Mouse (Mus musculus) heart, postnatal 36 days (tissue): ENCODE results near the gene Inpp5a. TPM values are rescaled to one million over a fixed set of nuclear protein-coding genes. Genes with fewer than 3 reads are reported as not detected.

Experiments
- DNase-seq, 2 experiments: peaks; one replicate each; pipeline ENCODE4 v3.0.0; 2021 to 2022
- intact Hi-C: fragments of 180-260 bp; cut with DNase I; formaldehyde crosslinking; loops from one replicate; pipeline ENCODE4 v1.15.1; 2025
- total RNA-seq, 2 experiments: library from RNA; stranded (reverse); gene quantifications; 2 replicates each; pipeline ENCODE4 v1.2.3; 2021

Gene Inpp5a
- total RNA-seq, 2 experiments from 2014 or later: 273 to 286 TPM

DNA sequence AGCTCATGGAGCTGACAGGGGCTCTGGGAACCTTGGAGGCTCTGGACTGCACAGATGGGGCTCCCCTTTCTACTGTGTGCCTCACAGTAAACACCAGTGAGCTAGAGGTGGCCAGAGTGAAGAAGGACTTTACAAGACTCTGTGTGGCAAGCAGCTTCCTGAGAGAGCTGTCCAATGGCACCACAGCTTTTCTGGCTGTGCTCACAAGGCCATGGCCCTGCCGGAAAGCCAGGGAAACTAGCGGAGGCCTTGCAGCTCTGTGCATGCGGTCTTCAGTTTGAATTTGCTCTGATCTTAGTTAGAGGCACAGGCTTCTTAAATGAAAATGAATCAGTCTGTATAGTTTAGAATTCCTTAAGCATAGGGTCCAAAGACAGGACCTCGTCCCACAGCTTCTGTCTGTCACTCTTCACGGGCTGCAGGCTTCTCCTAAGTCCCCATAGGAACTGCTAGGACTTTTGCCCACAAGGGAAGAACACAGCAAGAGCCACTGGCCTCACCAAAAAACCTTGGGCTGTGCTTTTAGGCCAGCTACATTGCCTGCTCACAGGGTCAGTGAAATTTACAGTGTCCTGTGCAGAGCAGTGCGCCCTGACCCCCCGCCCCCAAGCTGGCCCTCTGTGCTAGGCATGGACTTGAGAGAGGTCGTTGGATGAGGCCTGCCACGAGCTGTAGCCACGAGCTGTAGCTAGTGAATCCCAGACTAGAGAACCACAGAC lies 78.4 kb downstream of the Inpp5a start:
- intact Hi-C loops: no loop called here
- no peak for DNase-seq

DNA sequence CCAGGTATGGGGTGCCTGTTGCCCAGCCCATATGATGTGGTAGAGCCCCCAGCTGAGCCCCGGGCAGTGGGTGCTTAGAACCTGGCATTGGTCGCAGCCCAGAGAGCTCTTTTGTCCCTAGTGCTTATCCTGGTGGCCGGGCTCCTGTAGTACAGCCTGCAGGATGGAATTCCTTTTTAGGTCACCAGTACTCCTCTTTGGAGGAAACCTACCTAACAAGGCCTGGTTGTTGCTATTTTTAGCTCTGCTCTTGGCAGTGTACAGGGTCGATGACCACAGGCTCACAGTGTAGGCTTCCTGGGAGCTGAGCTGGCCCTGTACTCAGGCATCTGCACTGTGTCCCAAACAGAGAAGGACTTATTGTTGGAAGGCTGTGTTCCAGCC lies 79.0 kb downstream of the Inpp5a start:
- DNase-seq: peak; percentile 31 to 40
- intact Hi-C loops: no loop called here

- intact Hi-C loops: no loop called here
- DNase-seq: no peak
These were observed 79.5 kb downstream of the Inpp5a start for GRCm38 (mm10) chr7:139468440-139468839.

- DNase-seq: no peak
- intact Hi-C loops: loop anchor here (1.0 kb wide), 1 partner anchor 78 kb away; no protein-coding TSS in a partner anchor
These were observed 80.5 kb downstream of the Inpp5a start for GRCm38 (mm10) chr7:139469457-139469856.

DNA sequence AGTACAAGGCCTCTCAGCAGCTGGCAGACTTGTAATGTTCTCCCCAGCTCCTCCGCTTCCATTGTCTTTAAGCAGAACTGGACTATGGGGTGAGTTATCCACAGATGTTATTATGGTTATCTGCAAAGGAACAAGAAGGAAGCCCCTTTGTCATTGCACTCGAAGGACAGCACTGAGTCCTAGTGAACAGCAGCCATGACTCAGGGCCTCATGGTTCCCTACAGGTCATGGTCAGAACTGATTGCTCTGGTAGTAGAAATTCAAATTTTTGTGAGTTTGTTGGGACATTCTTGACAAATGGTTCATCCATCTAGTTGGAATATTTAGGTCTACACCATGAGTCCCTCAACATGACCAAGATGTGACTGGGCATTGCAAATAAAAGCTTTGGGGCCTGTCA lies 81.6 kb downstream of the Inpp5a start:
- no peak for DNase-seq
- intact Hi-C loops: loop anchor here (5.0 to 10.0 kb wide), 3 partner anchors 33 to 346 kb away; partner anchors contain the start of gene Pwwp2b

DNA sequence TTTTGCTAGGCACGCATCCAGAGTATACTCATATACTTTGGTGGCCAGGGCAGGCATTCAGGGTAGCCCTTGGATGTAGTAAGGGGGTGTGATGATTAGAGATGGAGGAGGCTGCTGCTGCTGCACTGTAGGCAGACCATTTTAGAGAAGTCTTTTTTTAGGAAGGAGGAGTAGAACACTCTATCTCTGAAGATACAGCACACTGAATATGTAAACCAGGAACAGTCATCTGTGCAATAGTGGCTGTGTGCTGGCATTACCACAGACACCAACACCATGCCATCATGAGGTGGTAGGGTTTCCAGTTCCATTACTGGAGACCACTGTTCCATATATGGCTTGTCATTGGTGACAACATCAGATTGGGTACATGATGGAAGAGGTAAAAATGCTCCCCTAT lies 83.1 kb downstream of the Inpp5a start:
- DNase-seq: no peak

DNA sequence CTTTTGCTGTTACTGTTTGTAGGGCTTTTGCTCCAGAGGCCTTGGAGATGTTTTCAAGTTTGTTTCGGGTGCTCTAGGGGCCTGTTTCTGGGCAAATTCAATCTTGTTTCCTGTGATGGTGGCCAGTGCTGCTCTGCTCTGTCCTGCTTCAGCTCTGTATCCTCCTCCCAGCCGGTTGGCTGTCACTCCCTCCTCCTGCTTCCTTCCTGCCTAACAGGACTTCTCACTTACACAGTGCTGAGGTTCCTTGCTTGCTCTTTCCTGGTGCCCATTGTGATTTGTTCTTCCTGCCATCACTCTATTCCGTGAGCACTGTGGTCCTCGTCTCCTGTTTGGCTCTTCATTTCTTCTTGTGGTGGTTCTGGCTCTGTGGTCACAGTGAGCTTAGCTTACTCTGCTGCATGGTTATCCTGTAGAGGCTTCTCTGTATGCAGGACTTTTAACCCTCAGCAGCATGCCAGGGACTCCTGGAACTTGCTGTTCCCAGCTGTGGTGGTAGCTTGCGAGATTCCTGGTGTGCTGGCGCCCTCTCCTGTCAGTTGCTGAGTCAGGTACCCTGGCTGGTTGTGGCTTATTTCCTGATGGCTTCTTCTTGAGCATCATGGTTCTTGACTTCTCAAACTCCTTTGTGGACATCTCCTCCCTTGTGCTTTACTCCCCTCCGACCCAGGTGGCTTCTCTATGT lies 84.1 kb downstream of the Inpp5a start:
- intact Hi-C loops: loop anchor here (1.0 to 10.0 kb wide), 6 partner anchors 36 to 348 kb away; partner anchors contain the start of gene Pwwp2b
- peak; percentile 86 to 87 for DNase-seq

More for the DNA sequence above, 83.1 kb downstream of the Inpp5a start:
- intact Hi-C loops: loop anchor here (1.0 to 10.0 kb wide), 4 partner anchors 35 to 347 kb away; partner anchors contain the start of gene Pwwp2b

- intact Hi-C loops: loop anchor here (2.0 to 10.0 kb wide), 2 partner anchors 269 to 351 kb away; no protein-coding TSS in a partner anchor
- DNase-seq: peak in 1 of 2 experiments; percentile 33
These were observed 87.0 kb downstream of the Inpp5a start for GRCm38 (mm10) chr7:139475896-139476295.

- intact Hi-C loops: loop anchor here (10.0 kb wide), 1 partner anchor 352 kb away; no protein-coding TSS in a partner anchor
These were observed 87.8 kb downstream of the Inpp5a start for GRCm38 (mm10) chr7:139476700-139477099.

GRCm38 (mm10) chr7:139477748-139478147 lies 88.8 kb downstream of the Inpp5a start:
- DNase-seq: no peak
- intact Hi-C loops: loop anchor here (10.0 kb wide), 1 partner anchor 353 kb away; no protein-coding TSS in a partner anchor

More at GRCm38 (mm10) chr7:139476700-139477099, 87.8 kb downstream of the Inpp5a start:
- no peak for DNase-seq

- no peak for DNase-seq
- intact Hi-C loops: loop anchor here (10.0 kb wide), 1 partner anchor 354 kb away; no protein-coding TSS in a partner anchor
These were observed 90.2 kb downstream of the Inpp5a start for GRCm38 (mm10) chr7:139479077-139479476.

DNA sequence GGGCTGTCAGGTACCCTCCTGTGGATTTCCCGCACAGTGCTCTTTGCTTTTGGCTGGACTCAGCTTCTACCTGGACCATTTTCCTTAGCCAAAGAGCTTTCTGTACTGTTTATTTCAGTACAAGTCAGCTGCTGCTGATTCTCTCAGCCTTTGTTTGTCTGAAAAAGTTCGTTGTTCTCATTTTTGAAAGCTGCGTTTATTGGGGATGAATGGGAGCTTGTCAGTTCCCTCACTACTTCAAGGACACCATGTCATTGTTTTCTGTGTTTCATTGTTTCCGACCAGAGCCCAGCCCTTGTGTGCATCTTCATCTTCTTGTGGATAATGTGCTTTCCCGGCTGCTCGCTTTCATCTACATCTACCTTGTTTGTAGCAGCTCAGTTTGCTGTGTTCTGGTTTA lies 90.7 kb downstream of the Inpp5a start:
- no peak for DNase-seq
- intact Hi-C loops: loop anchor here (5.0 to 10.0 kb wide), 2 partner anchors 108 to 355 kb away; no protein-coding TSS in a partner anchor

GRCm38 (mm10) chr7:139484206-139484955 lies 95.5 kb downstream of the Inpp5a start:
- peak; percentile 46 for DNase-seq
- intact Hi-C loops: loop anchor here (5.0 kb wide), 1 partner anchor 103 kb away; no protein-coding TSS in a partner anchor

GRCm38 (mm10) chr7:139489721-139490211 lies 100.9 kb downstream of the Inpp5a start:
- DNase-seq: no peak
- intact Hi-C loops: no loop called here

GRCm38 (mm10) chr7:139492351-139492750 lies 103.4 kb downstream of the Inpp5a start:
- intact Hi-C loops: no loop called here
- no peak for DNase-seq

DNA sequence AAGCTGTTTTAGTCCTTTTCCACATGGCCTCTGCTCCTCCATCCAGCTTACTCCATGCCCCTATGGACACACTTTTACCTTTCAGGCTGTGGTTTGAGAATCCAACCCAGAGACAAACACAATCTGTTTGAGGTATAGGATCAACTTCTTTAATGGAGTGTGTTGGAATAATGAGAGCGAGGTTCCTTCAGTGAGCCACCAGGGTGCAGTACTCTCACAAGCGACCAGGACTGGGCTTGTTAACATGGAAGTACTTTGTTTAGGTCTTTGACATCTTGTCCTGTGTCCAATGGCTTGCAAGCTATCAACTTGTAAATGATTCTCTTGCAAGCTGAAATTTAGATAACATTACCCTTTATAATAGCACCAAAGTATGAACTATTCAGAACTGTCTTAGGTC lies 104.0 kb downstream of the Inpp5a start:
- DNase-seq: no peak
- intact Hi-C loops: no loop called here

- intact Hi-C loops: no loop called here
These were observed 106.9 kb downstream of the Inpp5a start for GRCm38 (mm10) chr7:139495791-139496190.

DNA sequence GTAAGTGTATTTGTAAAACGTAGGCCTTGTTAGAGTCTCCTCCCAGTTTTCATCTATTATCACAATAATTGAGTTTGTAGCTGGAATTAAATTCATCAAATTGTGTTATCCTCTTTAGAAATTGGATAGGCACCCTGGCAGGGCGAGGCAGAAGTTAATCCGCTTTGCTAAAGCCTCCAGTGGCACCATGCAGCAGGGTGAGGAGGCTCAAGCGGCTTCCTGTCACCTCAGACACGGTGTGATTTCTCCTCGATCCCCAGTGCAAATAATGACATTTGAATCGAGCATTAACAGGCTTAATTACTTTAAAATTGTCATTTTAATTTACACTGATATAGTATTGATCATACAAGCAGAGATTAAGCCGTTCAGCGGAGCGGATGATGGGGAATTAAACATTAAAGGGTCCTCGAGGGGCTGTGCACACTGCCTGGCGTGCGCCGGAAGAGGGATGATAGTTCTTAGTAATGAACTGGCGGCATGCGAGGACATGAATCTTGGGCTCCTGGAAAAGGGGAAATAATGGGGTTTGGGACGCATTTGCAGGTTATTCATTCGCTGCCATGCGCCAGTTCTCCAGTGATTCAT lies 109.2 kb downstream of the Inpp5a start:
- intact Hi-C loops: no loop called here
- DNase-seq: no peak

More at GRCm38 (mm10) chr7:139495791-139496190, 106.9 kb downstream of the Inpp5a start:
- no peak for DNase-seq

DNA sequence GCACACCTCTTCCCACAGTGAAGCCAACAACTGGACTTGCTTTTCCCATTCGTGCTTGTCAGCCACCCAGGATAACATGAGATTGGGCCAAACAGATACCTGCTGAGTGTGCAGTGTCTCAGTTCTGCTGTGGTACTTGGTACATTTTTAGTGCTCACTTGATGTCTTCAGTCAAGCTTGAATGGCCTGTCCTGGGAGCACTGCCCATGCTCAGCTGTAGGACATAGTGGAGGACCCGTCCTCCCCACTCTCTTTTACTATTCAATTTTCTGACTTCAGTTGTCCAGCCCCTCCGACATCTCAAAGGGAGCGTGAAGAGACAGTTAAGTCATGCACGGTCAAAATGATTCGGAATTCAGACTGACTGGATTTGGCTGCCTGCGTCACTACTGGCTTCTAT lies 115.2 kb downstream of the Inpp5a start:
- DNase-seq: no peak
- intact Hi-C loops: no loop called here
